Mouse (Mus musculus) G1E (cell line): ENCODE data around the gene Cfap43.

Experiments used
- CTCF ChIP-seq: IDR thresholded peaks from 2 replicates; pipeline ENCODE4 v1.5.1; 2012; ENCODE audit warnings: low read depth, low read length, inconsistent platforms, mixed read lengths
- GATA1 ChIP-seq: IDR thresholded peaks from 2 replicates; pipeline ENCODE4 v1.6.1; 2012; ENCODE audit warnings: borderline replicate concordance, low read length, inconsistent platforms, mixed read lengths
- GATA2 ChIP-seq: IDR thresholded peaks from 2 replicates; pipeline ENCODE4 v1.6.1; 2012; ENCODE audit warnings: low read depth, low read length, inconsistent platforms, borderline replicate concordance
- POLR2AphosphoS5 ChIP-seq: IDR thresholded peaks from 2 replicates; pipeline ENCODE4 v1.6.1; 2012; ENCODE audit warnings: low read depth, low read length, inconsistent platforms; ENCODE audit not compliant: insufficient replicate concordance
- TAL1 ChIP-seq: conservative IDR thresholded peaks from 2 replicates; pipeline ENCODE4 v1.6.1; 2012; ENCODE audit warnings: low read depth, low read length, inconsistent platforms, mixed read lengths

DNA sequence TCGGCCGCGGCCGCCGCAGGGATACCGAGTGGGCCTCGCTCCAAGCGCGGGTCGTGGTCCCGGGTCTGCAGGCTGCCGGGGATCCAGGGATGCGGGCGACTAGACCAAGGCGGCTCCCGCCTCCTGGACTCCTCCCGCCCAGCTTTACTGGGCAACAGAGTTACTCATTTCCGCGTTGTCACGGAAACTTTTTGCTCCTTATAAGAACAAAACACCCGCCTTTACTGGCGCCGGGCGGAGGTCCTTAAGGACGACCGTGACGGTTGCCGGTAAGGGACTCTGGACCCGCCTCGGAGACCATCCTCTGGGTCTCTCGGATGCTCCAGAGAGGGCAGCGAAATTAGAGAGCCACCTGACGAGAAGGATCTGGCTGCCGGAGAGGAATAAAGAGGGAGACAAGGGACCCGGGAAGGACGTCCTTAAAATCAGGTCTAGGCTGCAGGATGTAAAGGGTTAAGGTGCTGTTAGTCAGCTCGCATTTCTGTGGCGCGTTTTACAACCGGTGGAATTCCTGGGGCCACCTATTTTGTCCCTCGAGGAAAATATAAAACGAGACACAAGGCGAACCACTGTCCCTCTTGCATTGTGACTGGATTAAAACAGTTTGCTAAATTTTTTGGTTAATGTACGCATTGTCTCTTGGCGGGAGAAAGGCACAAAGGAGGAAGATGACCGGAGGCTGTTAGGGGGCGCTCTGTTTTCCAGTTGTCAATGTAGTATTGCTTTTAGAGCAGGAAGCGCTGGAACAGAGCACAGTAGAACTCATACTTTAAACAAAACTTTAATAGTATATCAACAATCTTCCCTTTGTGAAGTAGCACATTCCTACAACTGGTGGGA lies at the start of gene Cfap43, which contains the start of gene Itprip:
- TF ChIP-seq POLR2AphosphoS5: no peak
- no peak for TF ChIP-seq CTCF
- no peak for TF ChIP-seq GATA1
- TF ChIP-seq TAL1: no peak
- no peak for TF ChIP-seq GATA2
